Mouse (Mus musculus) hindbrain, embryonic 12.5 days (tissue): ENCODE results near the gene Cog5. TPM values are rescaled to one million over a fixed set of nuclear protein-coding genes. Genes with fewer than 3 reads are reported as not detected.

Experiments
- ATAC-seq: fragments of 200-750 bp; cut with Nextera tagmentation; 2 replicates; pipeline ENCODE4 v1.8.0; 2017; ENCODE audit warnings: moderate TSS enrichment; ENCODE audit not compliant: low FRiP score
- H3K27ac ChIP-seq: fragments of 300-500 bp; sonication (generic); 2 replicates; pipeline ENCODE4 v1.5.1; 2016; ENCODE audit warnings: mild to moderate bottlenecking
- H3K27me3 ChIP-seq: fragments of 300-500 bp; sonication (generic); 2 replicates; pipeline ENCODE4 v1.6.1; 2016; ENCODE audit warnings: mild to moderate bottlenecking
- H3K36me3 ChIP-seq: fragments of 300-500 bp; sonication (generic); 2 replicates; pipeline ENCODE4 v1.6.1; 2016; ENCODE audit warnings: mild to moderate bottlenecking
- H3K4me1 ChIP-seq: fragments of 300-500 bp; sonication (generic); 2 replicates; pipeline ENCODE4 v1.6.1; 2016
- H3K4me2 ChIP-seq: fragments of 300-500 bp; sonication (generic); replicated peaks from 2 replicates; pipeline ENCODE4 v1.6.1; 2016; ENCODE audit warnings: mild to moderate bottlenecking
- H3K4me3 ChIP-seq: fragments of 300-500 bp; sonication (generic); 2 replicates; pipeline ENCODE4 v1.5.1; 2016; ENCODE audit warnings: mild to moderate bottlenecking
- H3K9ac ChIP-seq: fragments of 300-500 bp; sonication (generic); 2 replicates; pipeline ENCODE4 v1.6.1; 2016; ENCODE audit warnings: mild to moderate bottlenecking, moderate library complexity
- H3K9me3 ChIP-seq: fragments of 300-500 bp; sonication (generic); replicated peaks from 2 replicates; pipeline ENCODE4 v1.6.1; 2016; ENCODE audit warnings: mild to moderate bottlenecking
- WGBS: fragments of 180-500 bp; shearing (Covaris S2); methylation state at CpG from one replicate; pipeline ENCODE4 v1.1.7; 2016; 5-methylcytosine and 5-hydroxymethylcytosine counted together
- polyA plus RNA-seq: library from polyadenylated mRNA; unstranded; fragments of >200 nt; fragmentation: Nextera tagmentation; extraction: Ambion mirVana; gene quantifications from 2 replicates; pipeline ENCODE4 v1.2.1, GENCODE M21; 2016

Cog5 gene
- polyA plus RNA-seq, 1 experiment from 2014 or later, result 38.1 TPM

- no peak for ATAC-seq
- Histone ChIP-seq H3K4me2 (no peak overlapping the region), H3K4me1 (no peaks in the 10 kb centered on the region), H3K27me3 (no peaks in the 10 kb centered on the region), H3K27ac (no peak overlapping the region), H3K9me3 (no peaks in the 10 kb centered on the region), H3K36me3 (no peaks in the 10 kb centered on the region), H3K4me3 (no peak overlapping the region), H3K9ac (no peak overlapping the region)
- WGBS, result 88% methylated on average over 3 of the region's 3 CpGs
Measured at GRCm38 (mm10) chr12:31773612-31774011, 118.9 kb downstream of the Cog5 start.

GRCm38 (mm10) chr12:31784291-31784690, 129.6 kb downstream of the Cog5 start:
- 85% methylated on average over 1 of the region's 1 CpGs for WGBS
- H3K4me1 ChIP-seq, result no peaks in the 10 kb centered on the region
- H3K9ac ChIP-seq, result no peak overlapping the region
- H3K27ac ChIP-seq, result no peak overlapping the region
- no peak overlapping the region for H3K4me3 ChIP-seq
- H3K4me2 ChIP-seq, result no peak overlapping the region
- H3K9me3 ChIP-seq, result no peaks in the 10 kb centered on the region
- no peaks in the 10 kb centered on the region for H3K36me3 ChIP-seq
- no peaks in the 10 kb centered on the region for H3K27me3 ChIP-seq
- ATAC-seq, result no peak

- Histone ChIP-seq H3K9me3 (no peaks in the 10 kb centered on the region), H3K4me1 (no peaks in the 10 kb centered on the region), H3K4me2 (no peak overlapping the region), H3K9ac (no peak overlapping the region), H3K27ac (no peak overlapping the region), H3K4me3 (no peak overlapping the region), H3K36me3 (no peaks in the 10 kb centered on the region), H3K27me3 (no peaks in the 10 kb centered on the region)
- WGBS, result 93% methylated on average over 3 of the region's 3 CpGs
- no peak for ATAC-seq
Measured at GRCm38 (mm10) chr12:31788530-31788929, 133.9 kb downstream of the Cog5 start.

GRCm38 (mm10) chr12:31806410-31807154, 151.9 kb downstream of the Cog5 start:
- Histone ChIP-seq H3K36me3 (0 out of 2 replicates have a peak, but pooled peaks cover 3% of the 10 kb centered on the region), H3K4me2 (no peak overlapping the region), H3K4me3 (no peak overlapping the region), H3K9me3 (no peaks in the 10 kb centered on the region), H3K4me1 (no peaks in the 10 kb centered on the region), H3K27me3 (no peaks in the 10 kb centered on the region), H3K27ac (no peak overlapping the region), H3K9ac (no peak overlapping the region)
- 90% methylated on average over 5 of the region's 5 CpGs for WGBS
- no peak for ATAC-seq

GRCm38 (mm10) chr12:31818051-31818461, 163.4 kb downstream of the Cog5 start:
- H3K27ac ChIP-seq, result no peak overlapping the region
- ATAC-seq, result no peak
- no peaks in the 10 kb centered on the region for H3K9me3 ChIP-seq
- H3K4me2 ChIP-seq, result no peak overlapping the region
- no peaks in the 10 kb centered on the region for H3K27me3 ChIP-seq
- H3K9ac ChIP-seq, result no peak overlapping the region
- 94% methylated on average over 3 of the region's 3 CpGs for WGBS
- no peak overlapping the region for H3K4me3 ChIP-seq
- H3K4me1 ChIP-seq, result no peaks in the 10 kb centered on the region
- no peaks in the 10 kb centered on the region for H3K36me3 ChIP-seq

- no peak overlapping the region for H3K9ac ChIP-seq
- no peak overlapping the region for H3K27ac ChIP-seq
- H3K4me3 ChIP-seq, result no peak overlapping the region
- no peak overlapping the region for H3K4me2 ChIP-seq
- no peaks in the 10 kb centered on the region for H3K9me3 ChIP-seq
- H3K27me3 ChIP-seq, result no peaks in the 10 kb centered on the region
- no peaks in the 10 kb centered on the region for H3K36me3 ChIP-seq
- H3K4me1 ChIP-seq, result no peaks in the 10 kb centered on the region
- no peak for ATAC-seq
Measured at GRCm38 (mm10) chr12:31819096-31819495, 164.4 kb downstream of the Cog5 start.

GRCm38 (mm10) chr12:31819520-31819919, 164.9 kb downstream of the Cog5 start:
- Histone ChIP-seq H3K4me3 (no peak overlapping the region), H3K9me3 (no peaks in the 10 kb centered on the region), H3K36me3 (no peaks in the 10 kb centered on the region), H3K9ac (no peak overlapping the region), H3K4me2 (no peak overlapping the region), H3K4me1 (no peaks in the 10 kb centered on the region), H3K27me3 (no peaks in the 10 kb centered on the region), H3K27ac (no peak overlapping the region)
- 0 out of 2 replicates have a peak, but pooled peaks have one; percentile 13 for ATAC-seq
- WGBS, result 76% methylated on average over 7 of the region's 7 CpGs

GRCm38 (mm10) chr12:31823671-31824070, 169.0 kb downstream of the Cog5 start:
- Histone ChIP-seq H3K4me3 (no peak overlapping the region), H3K27me3 (no peaks in the 10 kb centered on the region), H3K27ac (no peak overlapping the region), H3K36me3 (no peaks in the 10 kb centered on the region), H3K9ac (no peak overlapping the region), H3K9me3 (no peaks in the 10 kb centered on the region), H3K4me1 (no peaks in the 10 kb centered on the region), H3K4me2 (no peak overlapping the region)
- no peak for ATAC-seq
- 90% methylated on average over 3 of the region's 3 CpGs for WGBS

- Histone ChIP-seq H3K9me3 (no peaks in the 10 kb centered on the region), H3K36me3 (no peaks in the 10 kb centered on the region), H3K4me3 (no peak overlapping the region), H3K4me1 (no peaks in the 10 kb centered on the region), H3K9ac (no peak overlapping the region), H3K4me2 (no peak overlapping the region), H3K27ac (no peak overlapping the region), H3K27me3 (no peaks in the 10 kb centered on the region)
- 74% methylated on average over 5 of the region's 5 CpGs for WGBS
- no peak for ATAC-seq
Measured at GRCm38 (mm10) chr12:31824831-31825230, 170.2 kb downstream of the Cog5 start.

GRCm38 (mm10) chr12:31825821-31826220, 171.2 kb downstream of the Cog5 start:
- no peak overlapping the region for H3K4me2 ChIP-seq
- H3K27ac ChIP-seq, result no peak overlapping the region
- H3K27me3 ChIP-seq, result no peaks in the 10 kb centered on the region
- no peaks in the 10 kb centered on the region for H3K4me1 ChIP-seq
- H3K36me3 ChIP-seq, result no peaks in the 10 kb centered on the region
- no peak overlapping the region for H3K4me3 ChIP-seq
- 67% methylated on average over 10 of the region's 10 CpGs for WGBS
- ATAC-seq, result no peak
- H3K9ac ChIP-seq, result no peak overlapping the region
- no peaks in the 10 kb centered on the region for H3K9me3 ChIP-seq

GRCm38 (mm10) chr12:31826476-31826875, 171.8 kb downstream of the Cog5 start:
- no peak overlapping the region for H3K9ac ChIP-seq
- 90% methylated on average over 2 of the region's 2 CpGs for WGBS
- H3K4me3 ChIP-seq, result no peak overlapping the region
- no peaks in the 10 kb centered on the region for H3K4me1 ChIP-seq
- H3K27me3 ChIP-seq, result no peaks in the 10 kb centered on the region
- no peak overlapping the region for H3K27ac ChIP-seq
- H3K9me3 ChIP-seq, result no peaks in the 10 kb centered on the region
- H3K4me2 ChIP-seq, result no peak overlapping the region
- H3K36me3 ChIP-seq, result no peaks in the 10 kb centered on the region
- ATAC-seq, result no peak

- no peak overlapping the region for H3K4me2 ChIP-seq
- no peak for ATAC-seq
- WGBS, result 80% methylated on average over 5 of the region's 5 CpGs
- H3K27ac ChIP-seq, result no peak overlapping the region
- no peak overlapping the region for H3K9ac ChIP-seq
- H3K9me3 ChIP-seq, result no peaks in the 10 kb centered on the region
- no peaks in the 10 kb centered on the region for H3K36me3 ChIP-seq
- H3K27me3 ChIP-seq, result no peaks in the 10 kb centered on the region
- H3K4me3 ChIP-seq, result no peak overlapping the region
- peaks cover 4% of the 10 kb centered on the region for H3K4me1 ChIP-seq
Measured at GRCm38 (mm10) chr12:31835480-31835879, 180.8 kb downstream of the Cog5 start.

GRCm38 (mm10) chr12:31836211-31836610, 181.5 kb downstream of the Cog5 start:
- Histone ChIP-seq H3K36me3 (no peaks in the 10 kb centered on the region), H3K4me1 (peaks cover 4% of the 10 kb centered on the region)
- 11% methylated on average over 1 of the region's 1 CpGs for WGBS

More at GRCm38 (mm10) chr12:31836211-31836610, 181.5 kb downstream of the Cog5 start:
- no peak for ATAC-seq
- Histone ChIP-seq H3K4me3 (no peak overlapping the region), H3K9ac (no peak overlapping the region), H3K9me3 (no peaks in the 10 kb centered on the region), H3K27me3 (no peaks in the 10 kb centered on the region), H3K27ac (no peak overlapping the region), H3K4me2 (no peak overlapping the region)
